Mouse (Mus musculus) large intestine, adult 2 months (tissue): ENCODE measurements around the gene Far1. TPM values are rescaled to one million over a fixed set of nuclear protein-coding genes. Genes with fewer than 3 reads are reported as not detected.

Experiments
- polyA plus RNA-seq: library from polyadenylated mRNA; depleted of rRNA; stranded (reverse); fragments of >200 nt; gene quantifications from 2 replicates; pipeline ENCODE4 v1.2.3, GENCODE M21; 2012; rRNA removed

The Far1 gene
- polyA plus RNA-seq, 1 experiment: 2.1 TPM

Other genes starting within 250 kb of the Far1 start
- 5.7 and 6.1 TPM in 2 replicates for gene Btbd10, start 144.4 kb upstream of the Far1 start, polyA plus RNA-seq
- not detected in 2 replicates for gene Pth, start 125.3 kb upstream of the Far1 start, polyA plus RNA-seq